Mouse (Mus musculus) bone marrow macrophage, adult 2 months (primary cell): ENCODE data around the gene Man2c1.

Experiments used
- CTCF ChIP-seq: IDR thresholded peaks from 2 replicates; pipeline ENCODE4 v1.5.1; 2012; ENCODE audit warnings: low read depth, mild to moderate bottlenecking, low read length, moderate library complexity
- POLR2A ChIP-seq: IDR thresholded peaks from 2 replicates; pipeline ENCODE4 v1.6.1; 2012; ENCODE audit warnings: mild to moderate bottlenecking, low read depth, low read length, borderline replicate concordance

DNA sequence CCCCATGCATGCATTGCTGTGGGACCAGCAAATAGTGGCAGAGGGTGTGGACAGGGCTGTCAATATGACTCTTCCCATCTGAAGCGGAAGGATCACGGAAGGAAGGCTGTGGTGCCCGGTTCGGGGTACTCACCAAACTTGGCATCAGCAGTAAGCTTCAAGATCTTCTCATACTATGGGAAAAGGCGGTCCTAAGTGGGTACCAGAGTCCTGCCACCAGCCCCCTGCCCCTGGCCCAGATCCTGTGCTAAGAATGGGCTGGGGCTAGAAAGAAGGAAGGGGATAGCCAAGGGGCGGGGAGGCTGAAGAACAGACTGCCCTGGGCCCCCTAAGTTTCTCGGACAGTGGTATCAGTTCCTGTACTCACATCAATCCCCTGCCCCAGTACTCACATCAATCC is 25.9 kb downstream of the Man2c1 start:
- no peak for TF ChIP-seq CTCF
- no peak for TF ChIP-seq POLR2A
